Mouse (Mus musculus) cortical plate, adult 2 months (tissue): Measurements from ENCODE around the gene Gm45233. TPM values are rescaled to one million over a fixed set of nuclear protein-coding genes. Genes with fewer than 3 reads are reported as not detected.
A peak's percentile ranks its signal among the peaks of the same experiment; 100 is the strongest.

Experiments used
- H3K27ac ChIP-seq: fragments of 200-500 bp; 2 replicates; pipeline ENCODE4 v1.5.1; 2012; ENCODE audit warnings: low read length, control low read depth, inconsistent platforms; ENCODE audit not compliant: insufficient read depth
- H3K4me1 ChIP-seq: fragments of 200-500 bp; 2 replicates; pipeline ENCODE4 v1.6.1; 2011; ENCODE audit warnings: low read length; ENCODE audit not compliant: control insufficient read depth, insufficient read depth
- H3K4me3 ChIP-seq: fragments of 200-500 bp; 2 replicates; pipeline ENCODE4 v1.5.1; 2011; ENCODE audit warnings: mild to moderate bottlenecking, low read length, control low read depth; ENCODE audit not compliant: insufficient read depth
- CTCF ChIP-seq: fragments of 200-500 bp; IDR thresholded peaks from 2 replicates; pipeline ENCODE4 v1.5.1; 2011; ENCODE audit warnings: mild to moderate bottlenecking, control low read depth, low read length; ENCODE audit not compliant: insufficient read depth; ENCODE audit errors: extremely low read depth
- POLR2A ChIP-seq: fragments of 200-500 bp; IDR thresholded peaks from 2 replicates; pipeline ENCODE4 v1.6.1; 2011; ENCODE audit warnings: mild to moderate bottlenecking, low read length, control low read depth; ENCODE audit not compliant: insufficient read depth; ENCODE audit errors: extremely low read depth
- polyA plus RNA-seq: library from polyadenylated mRNA; depleted of rRNA; stranded (reverse); fragments of >200 nt; gene quantifications from 2 replicates; pipeline ENCODE4 v1.2.3, GENCODE M21; 2012

Gm45233 gene
- polyA plus RNA-seq, 1 experiment: 2.1 TPM

GRCm38 (mm10) chr7:43429500-43429899, 14.4 kb upstream of the Gm45233 start:
- Histone ChIP-seq H3K27ac (no peak overlapping the region), H3K4me3 (no peak overlapping the region), H3K4me1 (no peaks in the 10 kb centered on the region)
- TF ChIP-seq POLR2A: no peak
- TF ChIP-seq CTCF: no peak

- Histone ChIP-seq H3K4me1 (no peaks in the 10 kb centered on the region), H3K4me3 (no peak overlapping the region), H3K27ac (no peak overlapping the region)
- no peak for TF ChIP-seq CTCF
- no peak for TF ChIP-seq POLR2A
Measured at GRCm38 (mm10) chr7:43432891-43433290, 11.0 kb upstream of the Gm45233 start.

- TF ChIP-seq CTCF (no peak), POLR2A (no peak)
- no peaks in the 10 kb centered on the region for H3K4me1 ChIP-seq
- H3K4me3 ChIP-seq: no peak overlapping the region
- no peak overlapping the region for H3K27ac ChIP-seq
Measured at GRCm38 (mm10) chr7:43434676-43435075, 9.3 kb upstream of the Gm45233 start.

GRCm38 (mm10) chr7:43436341-43437255, 7.3 kb upstream of the Gm45233 start, which contains the start of gene Nkg7:
Gene Nkg7, plus strand, starts transcription at chr7:43437073.
- Histone ChIP-seq H3K27ac (no peak within 1 kb of the TSS), H3K4me1 (no peaks in the 10 kb centered on the region), H3K4me3 (no peak within 1 kb of the TSS)
- no peak for TF ChIP-seq POLR2A
- no peak for TF ChIP-seq CTCF

- TF ChIP-seq POLR2A: no peak
- no peak for TF ChIP-seq CTCF
- H3K4me1 ChIP-seq: no peaks in the 10 kb centered on the region
- no peak overlapping the region for H3K27ac ChIP-seq
- H3K4me3 ChIP-seq: no peak overlapping the region
Measured at GRCm38 (mm10) chr7:43438611-43439010, 5.3 kb upstream of the Gm45233 start.

- no peak for TF ChIP-seq POLR2A
- TF ChIP-seq CTCF: no peak
- no peak within 1 kb of the TSS for H3K4me3 ChIP-seq
- no peak within 1 kb of the TSS for H3K27ac ChIP-seq
- no peaks in the 10 kb centered on the region; the same call in 1 of the 2 replicates for H3K4me1 ChIP-seq
Measured at GRCm38 (mm10) chr7:43440482-43440881, 3.4 kb upstream of the Gm45233 start, which contains the start of gene Cldnd2. Gene Cldnd2, plus strand, starts transcription at chr7:43440782.

GRCm38 (mm10) chr7:43441071-43441470, 2.9 kb upstream of the Gm45233 start:
- TF ChIP-seq CTCF (no peak), POLR2A (no peak)
- Histone ChIP-seq H3K27ac (no peak overlapping the region), H3K4me3 (no peak overlapping the region), H3K4me1 (no peaks in the 10 kb centered on the region; the same call in 1 of the 2 replicates)

GRCm38 (mm10) chr7:43442684-43443083, 1.2 kb upstream of the Gm45233 start:
- TF ChIP-seq CTCF (no peak), POLR2A (no peak)
- Histone ChIP-seq H3K4me3 (peak overlapping the region; percentile 54; the same call in 1 of the 2 replicates), H3K27ac (no peak overlapping the region; the same call in 1 of the 2 replicates), H3K4me1 (no peaks in the 10 kb centered on the region; the same call in 1 of the 2 replicates)

GRCm38 (mm10) chr7:43443126-43443916, 607 bp upstream of the Gm45233 start:
- H3K4me3 ChIP-seq: peak overlapping the region; percentile 54
- H3K4me1 ChIP-seq: no peaks in the 10 kb centered on the region; the same call in 1 of the 2 replicates
- TF ChIP-seq POLR2A (peak; percentile 64), CTCF (no peak)
- peak overlapping the region; percentile 89 for H3K27ac ChIP-seq
